Mouse (Mus musculus): Measurements from ENCODE around the gene H2-DMb1.
A peak's percentile ranks its signal among the peaks of the same experiment; 100 is the strongest.
"Not testable (repeated sequence)": the region's sequence is repeated elsewhere in the genome, so short reads cannot be mapped to it uniquely, and the experiment has no call there.

The H2-DMb1 gene

DNA sequence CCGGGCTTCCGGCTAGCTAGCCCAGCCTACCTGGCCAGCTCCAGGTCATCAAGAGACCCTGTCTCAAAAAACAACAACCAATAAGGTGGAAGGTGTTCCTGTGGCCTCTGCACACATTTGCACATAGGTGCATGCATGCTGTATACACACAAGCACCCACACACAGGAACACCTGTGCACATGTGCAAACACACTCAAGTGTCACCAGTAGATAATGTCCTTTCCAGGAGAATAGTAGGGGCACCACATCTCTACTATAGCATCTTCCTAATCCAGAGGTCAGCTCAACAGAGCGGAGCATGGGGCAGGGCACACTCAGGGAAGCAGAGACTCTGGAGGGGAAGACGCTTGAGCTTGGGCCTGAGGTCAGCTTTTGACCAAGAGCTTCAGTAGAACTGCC, 8.7 kb upstream of the H2-DMb1 start:
- not testable (repeated sequence) for DNase-seq (ENCODE audit: low read depth, low spot score)

DNA sequence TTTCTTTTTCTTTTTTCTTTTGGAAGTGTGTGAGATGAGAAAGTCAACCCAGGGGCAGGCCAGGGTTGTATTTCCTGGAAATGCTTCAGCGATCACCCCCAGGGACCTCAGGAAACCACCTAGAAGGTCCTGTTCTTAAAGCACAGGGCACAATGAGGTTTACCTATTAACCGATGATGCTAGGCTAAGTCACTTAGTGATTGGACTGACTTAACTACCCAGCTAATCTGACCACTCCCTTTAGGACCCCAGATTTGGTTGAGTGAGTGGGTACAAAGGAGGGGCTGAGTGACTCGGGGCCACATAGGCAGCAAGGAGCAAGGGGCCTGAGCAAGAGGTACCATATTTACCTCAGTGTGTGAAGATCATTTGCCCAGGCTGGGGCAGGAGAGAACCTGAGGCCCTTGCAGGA, 7.9 kb upstream of the H2-DMb1 start:
- DNase-seq (ENCODE audit: low read depth, low spot score) = no peak

DNA sequence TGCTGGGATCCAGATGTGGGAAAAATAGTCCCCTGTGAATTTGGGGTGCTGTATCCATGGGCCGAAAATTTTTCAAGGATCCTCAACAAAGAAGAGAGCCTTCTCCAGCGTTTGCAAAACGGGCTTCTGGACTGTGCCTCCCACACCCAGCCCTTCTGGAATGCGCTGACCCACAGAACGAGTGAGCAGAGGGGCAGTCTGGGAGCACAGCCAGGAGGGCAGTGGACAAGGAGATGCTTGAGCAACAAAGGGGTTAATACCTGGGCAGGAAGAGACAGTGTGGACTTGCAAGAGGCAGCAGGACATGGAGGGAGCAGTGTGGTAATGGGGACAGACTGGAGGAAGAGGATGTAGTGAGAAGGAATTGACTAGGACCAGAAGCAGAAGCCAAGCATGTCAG, 2.7 kb downstream of the H2-DMb1 start:
- no peak for DNase-seq (ENCODE audit: low read depth, low spot score)

DNA sequence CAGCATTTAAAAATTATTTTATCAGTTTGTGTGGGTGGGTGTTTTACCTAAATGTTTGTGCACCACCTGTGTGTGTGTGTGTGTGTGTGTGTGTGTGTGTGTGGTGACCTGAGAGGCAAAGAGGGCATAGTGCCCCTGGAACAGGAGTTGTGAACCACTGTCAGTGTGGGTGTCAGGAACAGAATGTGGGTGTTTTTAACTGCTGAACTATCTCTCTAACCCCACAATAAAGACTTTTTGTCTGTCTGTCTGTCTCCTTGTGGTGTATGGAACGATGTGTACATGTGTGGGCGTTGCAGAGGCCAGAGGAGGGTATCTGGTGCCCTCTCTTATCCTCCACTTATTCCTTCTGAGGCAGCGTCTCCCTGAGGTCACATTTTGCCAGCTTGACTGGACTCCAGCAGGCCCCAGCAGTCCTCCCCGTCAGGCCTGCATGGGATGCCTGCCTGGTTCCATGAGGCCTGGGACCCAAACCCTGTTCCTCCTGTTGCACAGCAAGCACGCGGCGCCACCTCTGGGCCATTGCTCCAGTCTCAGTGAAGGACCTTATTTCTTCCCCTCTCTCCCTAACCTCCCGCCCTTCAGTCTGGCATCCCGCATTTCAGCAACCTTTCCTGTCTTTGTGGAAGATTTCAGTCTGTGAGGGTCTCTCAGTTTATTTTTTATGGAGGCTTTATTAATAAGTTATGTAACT, 11.5 kb downstream of the H2-DMb1 start:
- no peak for DNase-seq (ENCODE audit: low read depth, low spot score)

DNA sequence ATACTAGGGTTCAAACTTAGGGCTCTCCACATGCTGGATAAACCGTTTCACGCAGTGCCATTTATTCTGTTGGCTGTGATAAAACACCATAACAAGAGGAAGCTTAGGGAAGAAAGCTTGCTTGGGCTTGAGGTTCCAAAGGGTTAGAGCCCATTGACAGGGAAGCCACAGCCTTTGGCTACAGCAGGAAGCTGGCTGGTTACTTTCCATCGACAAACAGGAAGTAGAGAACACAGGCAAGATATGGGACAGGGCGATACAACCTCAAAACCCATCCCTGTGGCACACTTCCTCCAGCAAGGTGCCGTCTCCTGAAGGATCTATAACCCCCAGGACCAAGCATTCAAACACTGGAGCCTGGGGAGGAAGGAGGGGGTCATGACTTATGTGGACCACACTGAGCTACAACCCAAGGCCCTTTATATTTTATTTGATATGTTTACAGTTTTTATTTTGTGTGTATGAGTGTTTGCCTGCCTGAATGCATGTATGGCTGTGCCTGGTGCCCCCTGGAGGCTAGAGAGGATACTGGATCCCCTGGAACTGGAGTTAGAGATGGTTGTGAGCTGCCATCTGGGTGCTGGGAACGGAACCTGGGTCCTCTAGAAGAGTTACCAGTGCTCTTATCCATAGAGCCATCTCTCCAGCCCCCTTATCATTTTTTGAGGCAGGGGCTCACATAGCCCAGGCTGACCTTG, 12.3 kb downstream of the H2-DMb1 start:
- DNase-seq (ENCODE audit: low read depth, low spot score) = no peak

DNA sequence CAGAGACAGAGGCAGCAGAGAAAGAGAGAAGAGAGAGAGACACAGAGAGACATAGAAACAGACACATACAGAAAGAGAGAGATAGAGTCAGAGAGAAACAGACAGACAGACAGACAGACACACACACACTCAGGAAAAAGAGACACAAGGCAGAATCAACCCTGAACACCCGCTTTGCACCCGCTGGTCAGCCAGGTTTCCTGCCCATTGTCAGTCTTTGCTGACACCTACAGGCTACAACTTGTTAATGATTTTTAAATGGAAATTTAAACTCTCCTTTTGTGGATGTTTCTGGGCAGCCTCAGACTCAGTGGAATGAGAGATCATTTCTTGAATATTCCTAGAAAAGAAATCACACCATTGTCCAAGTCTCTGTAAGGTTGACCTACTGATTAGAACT, 16.4 kb downstream of the H2-DMb1 start:
- DNase-seq (ENCODE audit: low read depth, low spot score) = no peak

DNA sequence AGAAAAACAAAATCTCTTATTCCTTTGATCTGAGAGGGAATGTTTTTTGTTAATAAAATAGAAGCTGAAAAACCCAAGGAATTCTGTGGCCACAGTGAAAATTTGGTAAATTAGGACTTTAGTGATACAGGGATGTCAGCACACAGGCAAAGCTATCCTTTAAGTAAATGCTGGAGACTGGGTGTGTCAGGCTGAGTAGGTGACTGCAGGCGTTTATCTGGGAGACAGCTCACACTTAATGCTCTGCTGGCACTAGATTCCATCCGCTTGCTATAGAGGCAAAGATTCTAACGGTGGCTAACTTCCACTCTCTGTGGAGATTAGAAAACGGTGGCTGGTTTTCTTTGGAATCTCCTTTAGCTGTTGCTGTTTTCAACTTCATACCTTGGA, 17.6 kb downstream of the H2-DMb1 start:
- DNase-seq (ENCODE audit: low read depth, low spot score) = no peak

DNA sequence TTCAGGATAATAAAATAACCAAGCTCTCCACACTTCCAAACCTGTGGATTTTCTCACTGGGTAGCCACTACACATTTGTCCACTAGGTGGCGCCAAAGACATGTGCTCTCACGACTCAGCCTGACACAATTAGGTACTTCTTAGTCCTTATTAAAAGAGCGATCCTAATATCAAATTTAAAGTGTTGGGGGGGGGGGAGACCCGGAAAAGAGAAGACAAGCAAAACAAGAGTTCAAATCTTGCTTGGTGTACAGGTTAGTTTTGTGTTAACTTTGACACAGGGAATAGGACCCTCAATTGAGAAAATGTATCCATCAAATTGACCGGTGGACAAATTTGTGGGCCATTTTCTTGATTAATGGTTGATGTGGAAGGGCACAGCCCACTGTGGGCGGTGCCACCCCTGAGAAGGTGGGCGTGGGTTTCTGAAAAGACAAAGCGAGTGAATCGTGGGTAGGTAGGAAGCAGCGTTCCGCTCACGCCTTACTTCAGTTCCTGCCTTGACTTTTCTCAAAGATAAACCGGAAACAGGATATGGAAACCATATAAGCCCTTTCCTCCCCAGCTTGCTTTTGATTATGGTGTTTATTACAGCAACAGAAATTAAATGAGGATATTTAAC, 18.1 kb downstream of the H2-DMb1 start:
- peak; percentile 53 for DNase-seq (ENCODE audit: low read depth, low spot score)

DNA sequence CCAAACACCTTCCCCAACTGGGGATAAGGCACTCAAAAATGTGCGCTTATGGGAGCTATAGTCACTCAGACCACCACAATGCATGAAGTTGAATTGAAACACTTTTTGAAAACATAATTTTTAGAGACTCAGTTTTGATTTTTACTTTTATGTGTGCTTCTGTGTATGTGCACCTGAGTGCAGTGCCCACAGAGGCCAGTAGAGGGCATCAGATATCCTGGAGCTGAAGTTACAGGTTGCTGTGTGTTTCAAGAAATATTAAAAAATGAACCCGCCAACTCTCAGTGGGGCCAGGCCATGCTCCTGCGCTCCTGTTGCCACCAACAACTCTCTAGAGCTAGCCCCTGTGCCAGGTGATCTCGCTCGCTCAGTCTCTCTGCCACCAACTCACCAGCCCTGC, 19.7 kb downstream of the H2-DMb1 start:
- no peak for DNase-seq (ENCODE audit: low read depth, low spot score)

DNA sequence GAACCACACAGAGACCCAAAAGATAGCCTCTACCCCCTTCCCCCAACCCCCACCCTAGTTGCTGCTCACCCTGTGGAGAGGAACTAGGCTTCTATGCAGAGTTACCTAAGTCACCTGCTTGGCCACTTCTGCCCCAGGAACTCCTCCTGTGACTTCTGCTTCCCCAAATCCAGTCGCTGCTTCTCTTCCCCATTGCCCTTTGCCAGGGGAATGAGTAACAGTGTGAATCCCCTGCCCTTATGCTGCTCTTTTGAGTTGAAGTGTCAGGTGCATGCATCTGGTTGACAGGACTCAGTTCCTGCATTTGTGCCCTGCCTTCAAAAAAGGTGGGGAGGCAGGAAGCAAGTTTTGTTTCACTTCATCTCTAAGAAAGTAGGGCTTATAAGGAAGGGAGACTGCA, 21.2 kb downstream of the H2-DMb1 start:
- DNase-seq (ENCODE audit: low read depth, low spot score) = no peak

DNA sequence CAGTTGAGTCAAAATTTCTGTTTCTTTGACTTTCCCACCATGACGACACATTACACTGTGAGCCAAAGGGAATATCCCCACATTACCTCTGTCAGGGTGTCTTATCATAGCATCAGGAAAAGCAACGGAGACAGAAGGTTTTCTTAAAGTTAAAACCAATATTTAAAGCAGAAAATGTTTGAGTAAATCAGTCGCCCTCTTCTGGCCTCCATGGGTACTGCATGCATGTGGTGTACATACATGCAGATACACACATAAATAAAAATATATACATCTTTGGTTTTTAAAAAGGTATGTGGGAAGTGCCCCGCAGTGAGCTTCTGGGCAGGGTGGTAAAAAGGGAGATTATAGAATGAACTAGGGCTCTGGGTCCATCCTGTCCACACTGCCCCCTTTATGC, 24.3 kb downstream of the H2-DMb1 start:
- no peak for DNase-seq (ENCODE audit: low read depth, low spot score)

DNA sequence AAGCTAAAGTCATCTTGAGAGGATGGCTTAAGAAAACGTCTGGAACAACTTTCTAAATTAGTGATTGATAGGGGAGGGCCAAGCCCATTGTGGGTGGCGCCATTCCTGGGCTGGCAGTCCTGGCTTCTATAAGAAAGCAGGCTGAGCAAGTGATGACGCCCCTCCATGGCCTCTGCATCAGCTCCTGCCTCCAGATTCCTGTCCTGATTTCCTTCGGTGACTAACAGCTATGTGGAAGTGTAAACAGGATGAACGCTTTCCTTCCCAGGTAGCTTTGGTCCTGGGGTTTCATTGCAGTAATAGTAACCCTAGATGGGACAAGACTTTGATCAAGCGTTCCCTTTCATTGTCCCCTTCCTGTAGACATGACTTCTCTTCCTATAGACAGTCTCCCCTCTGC, 26.1 kb downstream of the H2-DMb1 start:
- DNase-seq (ENCODE audit: low read depth, low spot score) = no peak

DNA sequence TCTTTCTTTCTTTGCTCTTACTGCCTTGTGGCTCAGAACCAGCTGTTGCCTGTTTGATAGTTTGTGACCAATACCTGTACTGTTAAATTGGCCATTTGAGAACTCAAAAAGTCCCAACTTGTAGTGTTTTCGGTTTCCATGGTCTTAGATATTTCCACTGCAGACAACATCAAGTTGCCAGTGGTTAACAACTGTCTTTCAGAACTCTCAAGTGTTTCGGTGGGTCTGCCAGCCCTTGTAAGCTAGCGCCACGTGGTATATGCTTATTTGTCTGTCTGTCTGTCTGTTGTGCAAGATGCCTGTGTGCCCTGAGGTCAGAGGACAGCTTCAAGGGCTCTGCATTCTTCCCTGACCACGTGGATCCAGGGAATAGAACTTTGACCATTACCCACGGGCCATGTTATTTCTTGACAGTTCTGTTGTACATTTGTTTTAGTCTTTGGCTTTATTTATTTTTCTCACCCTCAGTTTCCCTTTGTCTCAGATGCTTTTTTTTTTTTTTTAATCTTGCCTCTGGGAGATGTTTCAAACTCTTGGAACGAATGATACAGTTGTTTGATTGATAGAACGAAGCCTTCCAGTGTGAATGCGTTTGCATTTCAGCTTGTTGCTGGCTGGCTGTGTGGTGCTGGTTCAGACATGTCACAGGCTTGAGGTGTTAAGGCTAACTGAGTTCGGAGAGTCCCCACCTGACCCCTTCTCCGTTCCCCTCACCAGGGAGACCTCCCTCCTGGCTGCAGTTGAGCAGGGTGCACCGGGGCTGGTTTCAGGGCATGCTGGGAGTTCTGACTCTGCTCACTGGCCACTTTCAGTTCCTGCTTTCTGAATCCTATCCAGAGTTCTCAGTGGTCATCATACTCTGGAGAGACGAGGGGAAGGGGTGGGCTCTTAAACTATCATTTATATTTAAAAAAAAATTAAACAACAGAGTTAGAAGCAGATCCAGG, 27.3 kb downstream of the H2-DMb1 start:
- DNase-seq (ENCODE audit: low read depth, low spot score) = no peak

DNA sequence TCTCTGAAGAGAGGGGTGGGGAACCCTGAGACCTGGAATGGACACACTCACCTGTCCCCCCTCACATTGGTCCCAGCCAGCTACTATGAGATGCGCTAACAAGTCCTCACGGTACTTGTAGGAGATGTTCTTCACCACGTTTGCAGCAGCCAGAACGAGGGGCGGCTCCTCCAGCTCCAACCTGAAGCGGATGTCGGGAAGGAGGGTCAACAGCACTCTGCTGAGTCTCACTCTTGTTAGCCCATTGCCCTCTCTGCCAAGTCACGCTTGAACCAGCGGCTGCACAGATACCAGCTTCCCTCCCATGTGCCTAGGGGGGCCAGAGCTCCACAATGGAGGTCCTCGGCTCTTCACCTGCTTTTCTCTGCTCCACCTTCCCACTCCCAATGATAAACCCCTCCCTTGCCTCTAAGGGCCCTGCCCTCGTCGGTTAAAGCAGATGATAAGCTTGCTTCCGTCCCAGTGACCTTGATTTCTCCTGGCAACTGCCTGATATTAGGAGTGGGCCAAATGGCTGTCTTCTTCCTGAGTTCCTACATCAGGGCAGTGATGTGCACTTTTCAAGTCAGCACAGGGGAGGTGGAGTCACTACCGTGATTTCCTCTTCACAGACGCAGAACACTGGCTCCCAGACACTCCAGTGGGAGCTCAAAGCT, 30.8 kb downstream of the H2-DMb1 start:
- no peak for DNase-seq (ENCODE audit: low read depth, low spot score)

DNA sequence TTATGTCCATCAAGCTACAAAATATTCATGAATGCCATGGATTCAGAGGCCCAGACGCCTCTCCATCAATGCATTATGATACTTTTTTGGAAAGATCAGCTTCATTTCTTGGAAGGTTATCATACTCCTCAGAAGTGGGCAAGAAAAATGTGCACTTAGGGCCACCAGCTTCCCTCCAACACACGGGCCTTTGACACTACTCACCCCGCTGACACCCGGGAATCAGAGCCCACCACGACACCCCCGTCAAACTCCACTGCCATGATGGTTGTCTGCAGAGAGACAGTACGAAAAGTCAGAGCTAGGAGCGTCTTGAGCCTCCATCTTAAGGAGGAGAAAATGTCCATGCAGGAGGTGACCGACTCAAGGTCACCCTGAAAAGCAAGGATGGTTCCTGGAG, 32.7 kb downstream of the H2-DMb1 start:
- DNase-seq (ENCODE audit: low read depth, low spot score) = no peak

DNA sequence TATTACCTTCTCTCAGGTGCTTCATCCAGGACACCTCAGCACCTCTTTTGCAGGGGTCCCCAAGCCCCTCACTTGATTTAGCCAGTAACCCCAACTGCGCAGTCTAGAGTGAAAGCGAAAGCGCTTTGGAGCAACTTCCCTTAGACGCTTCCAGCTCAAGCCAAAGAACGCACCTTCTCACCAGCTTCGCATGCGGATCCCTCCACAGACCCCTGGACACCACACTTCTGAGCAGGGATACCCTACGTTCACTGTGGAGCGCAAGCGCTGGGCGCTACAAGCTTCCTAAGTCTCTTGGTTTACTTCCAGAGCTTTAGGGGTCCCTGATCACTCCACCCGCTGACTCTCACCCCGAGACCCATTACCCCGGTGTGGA, 34.0 kb downstream of the H2-DMb1 start:
- DNase-seq (ENCODE audit: low read depth, low spot score) = no peak

DNA sequence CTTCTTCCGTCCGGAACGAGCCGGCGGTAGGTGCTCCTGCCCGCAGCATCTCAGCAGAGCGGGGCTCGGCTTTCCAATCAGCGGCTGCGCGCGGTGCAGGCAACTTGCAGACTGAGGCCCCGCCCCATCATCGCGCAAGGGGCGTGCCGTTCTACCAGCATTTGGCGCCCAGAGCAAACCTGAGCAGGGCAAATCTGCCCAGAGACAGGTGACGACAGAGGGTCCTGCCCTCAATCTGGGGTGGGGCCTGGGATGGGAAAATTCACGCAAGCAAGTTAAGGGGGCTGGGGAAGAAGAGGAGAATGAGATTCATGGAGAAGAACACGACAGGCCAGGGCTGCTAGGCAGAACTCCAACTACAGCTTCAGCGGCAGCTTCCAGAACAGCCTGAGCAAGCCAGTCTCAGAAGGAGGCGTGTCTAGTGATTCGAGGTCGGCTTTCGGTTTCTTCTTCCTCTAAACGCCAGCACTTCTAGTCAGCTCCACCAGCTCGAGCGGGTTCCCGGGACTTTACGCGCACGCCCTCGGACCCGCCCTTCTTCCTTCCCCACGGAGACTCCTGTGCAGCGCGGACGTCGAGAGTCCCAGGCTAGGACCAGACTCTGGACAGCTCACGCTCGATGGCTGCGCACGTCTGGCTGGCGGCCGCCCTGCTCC, 34.5 kb downstream of the H2-DMb1 start, which contains the start of the genes Tap1 and Psmb9:
Tap1 (plus strand) TSS at position 293 of the 656 bp plus-strand sequence.
Psmb9 (minus strand) TSS at position 504 of the 656 bp plus-strand sequence.
- DNase-seq (ENCODE audit: low read depth, low spot score) = peak; percentile 68

DNA sequence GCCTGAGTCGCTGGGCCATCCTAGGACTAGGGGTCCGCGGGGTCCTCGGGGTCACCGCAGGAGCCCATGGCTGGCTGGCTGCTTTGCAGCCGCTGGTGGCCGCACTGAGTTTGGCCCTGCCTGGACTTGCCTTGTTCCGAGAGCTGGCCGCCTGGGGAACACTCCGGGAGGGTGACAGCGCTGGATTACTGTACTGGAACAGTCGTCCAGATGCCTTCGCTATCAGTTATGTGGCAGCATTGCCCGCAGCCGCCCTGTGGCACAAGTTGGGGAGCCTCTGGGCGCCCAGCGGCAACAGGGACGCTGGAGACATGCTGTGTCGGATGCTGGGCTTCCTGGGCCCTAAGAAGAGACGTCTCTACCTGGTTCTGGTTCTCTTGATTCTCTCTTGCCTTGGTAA, 35.1 kb downstream of the H2-DMb1 start:
- no peak for DNase-seq (ENCODE audit: low read depth, low spot score)

DNA sequence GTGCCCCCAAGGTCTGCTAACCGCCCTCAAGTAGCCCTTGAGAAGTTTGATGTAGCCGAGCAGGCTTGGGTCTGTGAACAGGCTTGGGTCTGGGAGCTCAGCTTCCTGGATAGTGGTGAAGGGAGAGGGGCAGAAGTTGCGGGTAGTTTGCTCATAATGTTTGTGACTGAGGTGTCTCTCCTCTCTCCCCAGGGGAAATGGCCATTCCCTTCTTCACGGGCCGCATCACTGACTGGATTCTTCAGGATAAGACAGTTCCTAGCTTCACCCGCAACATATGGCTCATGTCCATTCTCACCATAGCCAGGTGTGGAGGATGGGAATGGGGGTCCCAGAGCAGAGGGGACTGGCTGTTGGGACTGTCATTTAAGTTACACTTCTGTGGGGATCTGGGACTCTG, 36.1 kb downstream of the H2-DMb1 start:
- DNase-seq (ENCODE audit: low read depth, low spot score) = no peak

DNA sequence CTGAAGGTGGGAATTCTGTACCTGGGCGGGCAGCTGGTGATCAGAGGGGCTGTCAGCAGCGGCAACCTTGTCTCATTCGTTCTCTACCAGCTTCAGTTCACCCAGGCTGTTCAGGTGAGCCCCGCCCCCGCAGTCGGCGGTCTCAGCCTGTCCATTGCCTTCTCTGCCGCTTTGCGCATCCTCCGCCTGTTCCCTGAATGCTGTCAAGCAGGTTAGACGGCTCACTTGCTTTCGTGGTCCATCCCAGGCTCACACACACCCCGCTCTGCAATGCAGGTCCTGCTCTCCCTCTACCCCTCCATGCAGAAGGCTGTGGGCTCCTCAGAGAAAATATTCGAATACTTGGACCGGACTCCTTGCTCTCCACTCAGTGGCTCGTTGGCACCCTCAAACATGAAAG, 40.0 kb downstream of the H2-DMb1 start:
- DNase-seq (ENCODE audit: low read depth, low spot score) = no peak

DNA sequence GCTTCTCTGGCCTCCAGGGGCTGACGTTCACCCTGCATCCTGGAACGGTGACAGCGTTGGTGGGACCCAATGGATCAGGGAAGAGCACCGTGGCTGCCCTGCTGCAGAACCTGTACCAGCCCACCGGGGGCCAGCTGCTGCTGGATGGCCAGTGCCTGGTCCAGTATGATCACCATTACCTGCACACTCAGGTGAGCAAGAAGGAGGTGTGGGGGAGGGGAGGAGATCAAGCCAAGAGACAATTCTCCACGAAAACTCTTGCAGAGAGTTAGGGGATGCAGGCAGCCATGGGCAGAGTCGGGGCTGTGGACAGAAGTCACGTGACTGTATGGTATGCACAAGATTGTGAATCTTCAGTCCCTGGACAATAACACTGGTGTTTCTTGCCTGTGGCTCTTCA, 40.6 kb downstream of the H2-DMb1 start:
- no peak for DNase-seq (ENCODE audit: low read depth, low spot score)

Data from retina, adult 2 months (tissue).